Mouse (Mus musculus) heart, postnatal 4 days (tissue): ENCODE results near the gene Mlph. TPM values are rescaled to one million over a fixed set of nuclear protein-coding genes. Genes with fewer than 3 reads are reported as not detected.

Source experiments
- DNase-seq: peaks from one replicate; pipeline ENCODE4 v3.0.0; 2021
- total RNA-seq, 2 experiments: library from RNA; stranded (reverse); gene quantifications; 2 replicates each; pipeline ENCODE4 v1.2.3; 2021

Mlph gene
- total RNA-seq, 2 experiments from 2014 or later: 1.0 TPM

DNA sequence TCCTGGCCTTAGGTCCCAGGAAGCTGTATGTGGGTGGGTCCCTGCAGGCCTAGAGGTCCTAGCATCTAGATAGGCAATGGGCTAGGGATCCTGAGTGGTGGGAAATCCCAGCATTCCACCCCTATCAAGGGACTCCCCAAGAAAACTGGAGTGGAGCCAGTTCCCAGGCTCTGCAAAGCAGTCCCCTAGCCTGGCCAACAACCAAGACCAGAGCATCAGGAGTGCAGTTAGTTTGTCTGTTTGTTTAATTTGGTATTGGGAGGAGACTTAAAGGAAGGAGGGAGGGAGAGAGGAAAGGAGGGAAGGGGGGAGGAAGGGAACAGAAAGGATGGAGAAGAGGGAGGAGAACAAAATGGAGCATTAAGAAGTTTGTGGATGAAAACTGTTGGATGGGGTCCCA lies 5.7 kb upstream of the Mlph start:
- peak; percentile 78 for DNase-seq

GRCm38 (mm10) chr1:90909631-90910152 lies 5.2 kb upstream of the Mlph start:
- peak; percentile 74 for DNase-seq

DNA sequence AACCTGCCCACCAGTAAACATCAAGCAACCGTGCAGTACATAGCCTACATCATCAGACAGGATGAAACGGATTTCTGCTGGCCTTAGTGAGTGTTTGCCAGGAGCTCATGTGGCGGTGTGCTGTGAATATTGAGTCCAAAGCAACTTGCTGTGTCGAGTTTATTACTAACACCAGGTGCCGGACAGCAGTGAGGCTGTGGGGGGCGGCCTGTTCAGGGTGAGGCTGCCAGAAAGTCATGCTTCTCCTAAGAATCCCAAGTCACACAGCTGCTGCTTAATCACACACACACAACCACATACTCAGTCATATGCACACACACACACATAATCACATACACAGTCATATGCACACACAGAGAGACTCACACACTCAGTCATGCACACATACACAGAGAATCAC lies 1.7 kb upstream of the Mlph start:
- no peak for DNase-seq

DNA sequence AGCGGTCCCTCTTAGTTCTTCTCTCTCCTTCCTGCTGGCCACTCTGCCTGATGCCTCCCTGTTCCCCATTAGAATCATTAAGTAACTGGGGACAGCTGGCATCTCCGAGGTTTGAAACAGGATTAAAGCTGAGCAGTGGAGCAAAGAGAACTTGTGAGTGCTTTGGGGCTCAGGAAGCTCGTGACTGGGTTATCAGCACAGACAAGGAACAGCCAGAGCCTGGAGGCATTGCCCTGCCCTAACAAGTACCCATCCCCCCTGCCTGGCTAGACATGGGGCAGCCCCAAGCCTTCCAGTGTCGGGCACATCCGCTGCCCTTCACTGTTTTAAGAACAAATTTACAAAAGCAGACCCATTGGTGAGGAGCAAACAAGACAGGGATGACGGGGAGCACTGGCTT lies 2.6 kb downstream of the Mlph start:
- no peak for DNase-seq

GRCm38 (mm10) chr1:90921687-90922086 lies 6.8 kb downstream of the Mlph start:
- DNase-seq: no peak

DNA sequence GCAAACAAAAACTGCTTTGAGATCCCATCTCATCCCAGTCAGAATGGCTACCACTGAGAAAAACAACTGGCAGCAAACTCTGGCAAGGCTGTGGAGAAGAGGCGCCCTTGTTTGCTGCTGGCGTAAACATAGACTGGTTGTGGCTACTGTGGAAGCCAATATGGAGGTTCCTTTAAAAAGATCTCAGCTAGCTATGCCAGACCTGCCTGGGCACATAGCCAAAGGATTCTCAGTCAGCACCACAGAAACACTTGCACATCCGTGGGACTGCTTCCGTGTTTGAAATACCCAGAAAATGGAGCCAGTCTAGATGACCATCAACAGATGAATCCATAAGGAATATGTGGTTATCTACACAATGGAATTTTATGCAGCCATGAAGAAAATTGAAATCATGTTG lies 11.1 kb downstream of the Mlph start:
- peak; percentile 24 for DNase-seq

DNA sequence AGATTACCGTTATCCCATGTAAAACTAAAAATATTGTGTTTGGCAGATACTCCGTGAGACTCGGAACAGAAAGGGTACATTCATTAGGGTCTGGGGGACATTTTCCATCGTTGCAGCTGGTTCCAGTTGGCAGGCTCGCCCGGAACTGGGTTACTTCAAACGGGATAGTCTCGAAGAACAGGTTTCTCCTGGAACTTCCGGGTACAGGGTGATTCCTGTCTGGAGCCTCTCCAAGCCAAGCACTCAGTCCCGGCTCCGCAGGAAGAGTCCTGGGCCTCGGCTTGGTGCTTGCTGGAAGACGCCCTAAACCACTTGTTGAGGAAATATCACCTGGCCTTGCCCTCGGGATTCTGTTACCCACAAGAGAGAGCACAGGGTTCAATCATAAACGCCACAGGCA lies 12.4 kb downstream of the Mlph start:
- peak; percentile 29 for DNase-seq

DNA sequence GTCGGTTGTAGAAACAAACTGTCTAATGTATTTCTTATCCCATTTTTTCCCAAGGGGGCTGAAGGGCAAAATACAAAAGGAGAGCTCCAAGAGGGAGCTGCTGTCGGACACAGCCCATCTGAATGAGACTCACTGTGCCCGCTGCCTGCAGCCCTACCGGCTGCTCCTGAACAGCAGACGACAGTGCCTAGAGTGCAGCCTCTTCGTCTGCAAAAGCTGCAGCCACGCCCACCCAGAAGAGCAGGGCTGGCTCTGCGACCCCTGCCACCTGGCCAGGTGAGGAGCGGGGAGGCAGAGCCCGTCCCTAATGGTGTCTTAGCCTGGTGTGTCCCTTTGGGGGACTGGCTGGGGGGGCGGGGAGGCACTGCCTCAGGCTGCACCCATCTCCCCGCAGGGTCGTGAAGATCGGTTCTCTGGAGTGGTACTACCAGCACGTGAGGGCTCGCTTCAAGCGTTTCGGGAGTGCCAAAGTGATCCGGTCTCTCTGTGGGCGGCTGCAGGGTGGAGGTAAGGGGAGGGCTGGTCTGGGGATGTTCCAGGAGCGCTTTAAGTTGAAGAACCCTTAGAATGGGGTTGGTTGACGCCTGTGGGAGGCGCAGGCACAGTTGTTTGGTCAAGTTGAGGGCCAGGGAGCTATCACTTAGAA lies 13.2 kb downstream of the Mlph start:
- no peak for DNase-seq

DNA sequence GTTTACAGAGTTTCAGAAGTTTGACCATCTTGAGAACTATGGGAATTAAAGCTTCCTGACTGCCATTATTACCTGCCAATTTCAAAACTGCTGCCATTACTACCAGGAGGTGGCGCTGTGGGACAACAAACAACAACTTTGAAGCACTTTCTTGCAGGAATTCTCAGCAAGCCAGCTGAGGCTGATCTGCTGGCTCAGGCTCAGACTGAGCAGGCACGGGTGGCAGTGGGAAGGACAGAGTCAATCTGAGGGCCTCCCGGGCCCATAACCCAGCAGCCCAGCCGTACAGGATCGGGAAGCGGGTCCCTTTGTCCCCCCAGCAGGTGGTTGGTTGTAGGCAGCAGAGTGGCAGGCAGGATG lies 13.7 kb downstream of the Mlph start:
- peak; percentile 94 for DNase-seq

DNA sequence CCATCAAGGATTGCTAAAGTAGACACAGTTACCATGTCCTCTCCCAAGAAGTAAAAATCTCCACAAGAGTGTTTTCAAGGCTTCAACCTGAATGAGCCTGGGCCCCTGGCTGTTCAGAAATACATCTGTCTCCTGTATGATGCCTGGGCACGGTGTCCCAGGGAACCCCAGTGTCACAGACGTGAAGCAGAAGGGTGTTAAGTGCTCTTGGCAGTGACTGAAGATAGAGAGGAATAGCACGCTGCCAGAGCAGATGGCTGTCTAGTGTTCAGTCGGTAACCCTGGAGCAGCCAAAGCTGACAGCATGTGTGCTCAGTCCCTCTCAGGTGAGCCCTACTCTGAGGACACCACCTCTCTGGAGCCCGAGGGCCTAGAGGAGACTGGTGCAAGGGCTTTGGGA lies 18.1 kb downstream of the Mlph start:
- DNase-seq: peak; percentile 28

- no peak for DNase-seq
Measured at GRCm38 (mm10) chr1:90936990-90937389, 22.1 kb downstream of the Mlph start.

- no peak for DNase-seq
Measured at GRCm38 (mm10) chr1:90939980-90940379, 25.1 kb downstream of the Mlph start.

GRCm38 (mm10) chr1:90945171-90945570 lies 30.3 kb downstream of the Mlph start:
- DNase-seq: no peak

GRCm38 (mm10) chr1:90947252-90947651 lies 32.4 kb downstream of the Mlph start:
- no peak for DNase-seq

DNA sequence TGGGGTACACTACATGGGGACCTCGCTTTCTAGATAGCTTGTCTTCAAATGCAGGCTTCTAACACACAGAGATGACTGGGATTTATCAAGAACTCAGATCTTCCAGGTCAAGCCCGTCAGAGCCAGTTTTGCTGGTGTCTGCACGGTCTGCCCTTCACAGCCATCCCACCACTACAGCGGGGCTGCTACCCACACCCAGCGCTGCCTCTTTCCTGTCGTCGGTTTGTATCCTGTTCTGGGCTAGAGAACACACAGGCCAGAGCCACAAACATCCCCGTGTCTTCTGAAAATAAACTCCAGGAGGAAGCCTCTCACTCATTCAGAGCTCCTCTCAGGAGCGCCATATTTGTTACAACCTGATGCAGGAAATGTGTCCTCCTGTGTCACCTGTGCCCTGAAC lies 34.4 kb downstream of the Mlph start:
- DNase-seq: no peak

DNA sequence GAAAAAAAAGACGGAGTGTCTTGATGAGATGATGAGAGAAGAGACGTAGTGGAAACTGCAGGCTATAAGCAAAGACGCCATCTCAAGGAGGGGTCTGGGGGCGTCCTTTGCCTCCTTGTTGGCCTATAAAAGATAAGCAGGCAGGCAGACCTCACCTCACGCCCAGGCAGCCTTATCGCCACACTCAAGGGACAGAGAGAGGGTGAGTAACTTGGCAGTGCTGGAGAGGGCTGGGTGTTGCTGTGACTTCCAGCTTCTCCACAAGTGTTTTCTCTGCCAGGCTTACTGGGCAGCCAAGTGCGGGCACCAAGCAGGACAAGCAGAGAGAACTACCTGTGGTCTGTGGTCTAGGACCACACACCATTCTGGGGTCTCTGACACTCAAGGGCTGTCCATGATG lies 36.8 kb downstream of the Mlph start:
- DNase-seq: peak; percentile 40

GRCm38 (mm10) chr1:90952808-90953207 lies 37.9 kb downstream of the Mlph start, which contains the start of gene Prlh:
Gene Prlh, plus strand, starts transcription at chr1:90953108.
- DNase-seq: no peak

DNA sequence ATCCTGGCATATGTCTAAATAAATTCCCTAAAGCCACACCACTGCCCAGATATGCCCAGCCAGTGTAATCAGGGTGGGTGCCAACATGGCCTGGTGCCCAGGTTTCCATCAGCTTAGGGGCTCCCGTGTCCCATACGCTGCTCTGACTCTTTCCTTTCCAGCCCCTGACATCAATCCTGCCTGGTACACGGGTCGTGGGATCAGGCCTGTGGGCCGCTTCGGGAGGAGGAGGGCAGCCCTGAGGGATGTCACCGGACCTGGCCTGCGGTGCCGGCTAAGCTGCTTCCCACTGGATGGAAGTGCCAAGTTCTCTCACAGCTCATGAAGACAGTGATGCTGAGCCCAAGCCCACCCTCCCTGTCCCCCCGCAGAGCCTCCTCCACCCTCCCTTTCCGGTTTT lies 38.8 kb downstream of the Mlph start:
- peak; percentile 46 for DNase-seq

- DNase-seq: peak; percentile 72
Measured at GRCm38 (mm10) chr1:90956245-90957096, 41.6 kb downstream of the Mlph start.

DNA sequence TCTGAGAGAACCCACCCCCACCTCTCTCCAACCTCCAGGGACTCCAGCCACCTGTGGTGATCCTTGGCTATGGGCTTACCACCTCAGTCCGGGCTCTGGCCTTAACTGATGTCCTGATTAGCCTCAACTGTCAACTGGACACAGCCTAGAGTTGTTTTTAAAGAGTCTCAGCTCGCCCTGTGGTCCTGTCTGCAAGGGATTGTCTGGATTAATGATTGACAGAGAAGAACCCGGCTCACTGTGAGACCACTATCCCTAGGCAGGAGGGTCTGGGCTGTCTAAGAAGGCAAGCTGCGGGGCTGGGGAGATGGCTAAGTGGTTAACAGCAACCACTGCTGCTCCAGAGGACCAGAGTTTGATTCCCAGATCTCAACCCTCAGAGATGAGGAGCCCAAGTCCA lies 47.6 kb downstream of the Mlph start:
- no peak for DNase-seq

GRCm38 (mm10) chr1:90962994-90963393 lies 48.1 kb downstream of the Mlph start:
- no peak for DNase-seq

DNA sequence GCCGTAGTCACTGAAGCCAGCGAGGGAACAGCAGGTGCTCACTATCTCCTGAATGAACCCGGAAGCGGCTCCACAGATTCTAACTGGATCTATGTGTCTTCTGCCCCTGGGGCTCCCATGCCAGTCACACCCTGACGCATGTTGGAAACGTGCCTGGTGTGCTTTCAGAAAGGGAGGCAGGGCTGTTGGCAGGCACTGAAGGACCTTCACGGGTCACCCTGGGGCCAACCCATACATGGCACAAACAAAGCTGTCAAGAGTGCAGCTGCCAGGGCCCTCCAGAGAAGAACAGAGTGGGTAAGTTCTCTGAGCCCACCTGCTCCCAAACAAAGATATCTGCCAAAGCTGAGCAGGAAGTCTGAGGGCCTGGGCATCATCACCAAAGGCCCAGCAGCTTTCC lies 52.7 kb downstream of the Mlph start:
- peak; percentile 87 for DNase-seq

DNA sequence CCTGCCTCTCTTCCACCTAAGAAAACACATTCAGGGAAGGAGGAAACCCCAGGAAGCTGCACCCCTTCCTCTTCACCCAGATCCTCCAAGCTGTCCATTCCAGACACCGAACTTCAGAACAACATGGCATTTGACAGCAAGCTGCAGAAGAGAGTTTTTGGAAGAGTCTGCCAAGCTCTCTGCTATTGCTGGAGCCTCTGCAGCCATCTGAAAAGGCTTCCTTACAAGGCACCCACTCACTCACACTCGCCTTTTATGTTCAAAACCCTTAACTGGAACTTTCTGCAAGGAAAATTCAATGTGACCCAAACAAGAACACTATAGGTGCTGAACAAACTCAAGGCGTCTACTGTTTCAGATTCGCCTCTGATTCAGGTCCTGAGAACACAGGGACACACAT lies 53.8 kb downstream of the Mlph start:
- no peak for DNase-seq

DNA sequence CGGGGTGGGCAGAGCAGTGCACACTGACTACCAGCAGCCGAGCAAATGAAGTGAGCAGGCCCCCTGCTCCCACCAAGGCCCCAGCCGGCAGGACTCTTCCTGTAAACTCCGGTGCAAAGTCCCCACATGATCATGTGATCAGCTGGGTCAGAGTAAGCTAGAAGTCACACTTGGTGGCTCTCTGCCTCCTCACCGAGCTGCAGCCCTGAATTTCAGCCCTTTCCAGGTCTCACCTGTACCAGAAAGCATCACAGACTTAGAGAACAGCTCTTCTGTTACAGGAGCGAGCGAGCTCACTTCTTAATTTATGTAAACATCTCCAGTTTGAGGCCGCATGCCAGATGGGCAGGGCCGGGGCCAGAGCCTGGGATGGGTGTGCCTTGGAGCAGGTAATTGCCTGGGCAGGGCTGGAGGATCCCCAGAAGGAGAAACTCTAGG lies 54.5 kb downstream of the Mlph start, which contains the start of gene Rab17:
Gene Rab17, minus strand, starts transcription at position 315 of the 438 bp plus-strand sequence.
- DNase-seq: no peak
